Mouse (Mus musculus) pancreas, adult 10 weeks (tissue): Measurements from ENCODE around the gene Pfkfb2. TPM values are rescaled to one million over a fixed set of nuclear protein-coding genes. Genes with fewer than 3 reads are reported as not detected.

Experiments used
- polyA plus RNA-seq: library from polyadenylated mRNA; stranded (reverse); fragments of 350-450 nt; fragmentation: Illumina TruSeq; extraction: RNeasy Lipid Tissue Mini Kit (QIAGEN cat#74804); gene quantifications from one replicate; pipeline ENCODE4 v1.2.3, GENCODE M21; 2015; ENCODE audit warnings: low read depth, low replicate concordance; ENCODE audit not compliant: insufficient read depth

The Pfkfb2 gene
- 6.1 TPM for polyA plus RNA-seq

GRCm38 (mm10) chr1:130729153-130729552 is at the start of gene Pfkfb2:
Gene Pfkfb2 (minus strand): TSS chr1:130729253.

GRCm38 (mm10) chr1:130731741-130732337 is 2.8 kb upstream of the Pfkfb2 start, which contains the start of gene AA986860:
Gene AA986860 (plus strand): TSS chr1:130731976.

GRCm38 (mm10) chr1:130717291-130717871 is 11.7 kb downstream of the Pfkfb2 start, which contains the start of gene Yod1:
Gene Yod1 (plus strand): TSS chr1:130717327.

GRCm38 (mm10) chr1:130715561-130716217 is 13.4 kb downstream of the Pfkfb2 start, which contains the start of gene Gm29427:
Gene Gm29427 (minus strand): TSS chr1:130715799.

GRCm38 (mm10) chr1:130661454-130661853 is 67.6 kb downstream of the Pfkfb2 start, which contains the start of gene C4bp:
Gene C4bp (minus strand): TSS chr1:130661632.

Other genes starting within 250 kb of the Pfkfb2 start
- gene Zp3r, start 99.6 kb downstream of the Pfkfb2 start, polyA plus RNA-seq, result not detected
- not detected for gene C4bp, start 67.6 kb downstream of the Pfkfb2 start, polyA plus RNA-seq
- gene Gm29427, start 13.5 kb downstream of the Pfkfb2 start, polyA plus RNA-seq, result not detected
- 1.7 TPM for gene Yod1, start 11.9 kb downstream of the Pfkfb2 start, polyA plus RNA-seq
- gene AA986860, start 2.7 kb upstream of the Pfkfb2 start, polyA plus RNA-seq, result 3.0 TPM
- not detected for gene Fcamr, start 71.6 kb upstream of the Pfkfb2 start, polyA plus RNA-seq
- gene Pigr, start 97.4 kb upstream of the Pfkfb2 start, polyA plus RNA-seq, result 4.8 TPM
- gene Fcmr, start 136.4 kb upstream of the Pfkfb2 start, polyA plus RNA-seq, result 2.1 TPM
- gene Il24, start 158.2 kb upstream of the Pfkfb2 start, polyA plus RNA-seq, result not detected
- gene Il20, start 182.2 kb upstream of the Pfkfb2 start, polyA plus RNA-seq, result not detected
- gene Il19, start 210.9 kb upstream of the Pfkfb2 start, polyA plus RNA-seq, result not detected